Mouse (Mus musculus) heart, embryonic 13.5 days (tissue): Measurements from ENCODE around the gene Fis1. TPM values are rescaled to one million over a fixed set of nuclear protein-coding genes. Genes with fewer than 3 reads are reported as not detected.
A peak's percentile ranks its signal among the peaks of the same experiment; 100 is the strongest.

Experiments
- ATAC-seq: fragments of 200-750 bp; cut with Nextera tagmentation; 2 replicates; pipeline ENCODE4 v1.8.0; 2017; ENCODE audit warnings: moderate TSS enrichment; ENCODE audit not compliant: insufficient number of reproducible peaks, low FRiP score, low TSS enrichment; ENCODE audit errors: extremely low read depth
- H3K27ac ChIP-seq: fragments of 300-500 bp; sonication (generic); replicated peaks from 2 replicates; pipeline ENCODE4 v1.5.1; 2015; ENCODE audit warnings: moderate library complexity, mild to moderate bottlenecking, inconsistent platforms
- H3K27me3 ChIP-seq: fragments of 300-500 bp; sonication (generic); replicated peaks from 2 replicates; pipeline ENCODE4 v1.6.1; 2015; ENCODE audit warnings: mild to moderate bottlenecking, inconsistent platforms
- H3K36me3 ChIP-seq: fragments of 300-500 bp; sonication (generic); 2 replicates; pipeline ENCODE4 v1.6.1; 2015; ENCODE audit warnings: mild to moderate bottlenecking, inconsistent platforms
- H3K4me1 ChIP-seq: fragments of 300-500 bp; sonication (generic); 2 replicates; pipeline ENCODE4 v1.6.1; 2015; ENCODE audit warnings: inconsistent platforms
- H3K4me2 ChIP-seq: fragments of 300-500 bp; sonication (generic); 2 replicates; pipeline ENCODE4 v1.6.1; 2015; ENCODE audit warnings: inconsistent platforms, mild to moderate bottlenecking, moderate library complexity
- H3K4me3 ChIP-seq: fragments of 300-500 bp; sonication (generic); 2 replicates; pipeline ENCODE4 v1.5.1; 2015; ENCODE audit warnings: moderate library complexity, mild to moderate bottlenecking, inconsistent platforms
- H3K9ac ChIP-seq: fragments of 300-500 bp; sonication (generic); 2 replicates; pipeline ENCODE4 v1.6.1; 2015; ENCODE audit warnings: inconsistent platforms, mild to moderate bottlenecking, moderate library complexity
- H3K9me3 ChIP-seq: fragments of 300-500 bp; sonication (generic); 2 replicates; pipeline ENCODE4 v1.6.1; 2016; ENCODE audit warnings: inconsistent platforms
- WGBS: fragments of 180-500 bp; shearing (Covaris S2); methylation state at CpG from one replicate; pipeline ENCODE4 v1.1.7; 2015; ENCODE audit warnings: mixed read lengths; 5-methylcytosine and 5-hydroxymethylcytosine counted together
- microRNA counts: library from miRNA; unstranded; fragments of <30 nt; microRNA quantifications from one replicate; lab custom pipeline; 2016
- microRNA-seq: library from miRNA; unstranded; fragments of <30 nt; microRNA quantifications from one replicate; pipeline ENCODE4, GENCODE M21; 2016
- polyA plus RNA-seq: library from polyadenylated mRNA; unstranded; fragments of >200 nt; fragmentation: Nextera tagmentation; extraction: Ambion mirVana; gene quantifications from 2 replicates; pipeline ENCODE4 v1.2.1, GENCODE M21; 2015

Gene Fis1
- polyA plus RNA-seq, 1 experiment from 2014 or later: 252 TPM

DNA sequence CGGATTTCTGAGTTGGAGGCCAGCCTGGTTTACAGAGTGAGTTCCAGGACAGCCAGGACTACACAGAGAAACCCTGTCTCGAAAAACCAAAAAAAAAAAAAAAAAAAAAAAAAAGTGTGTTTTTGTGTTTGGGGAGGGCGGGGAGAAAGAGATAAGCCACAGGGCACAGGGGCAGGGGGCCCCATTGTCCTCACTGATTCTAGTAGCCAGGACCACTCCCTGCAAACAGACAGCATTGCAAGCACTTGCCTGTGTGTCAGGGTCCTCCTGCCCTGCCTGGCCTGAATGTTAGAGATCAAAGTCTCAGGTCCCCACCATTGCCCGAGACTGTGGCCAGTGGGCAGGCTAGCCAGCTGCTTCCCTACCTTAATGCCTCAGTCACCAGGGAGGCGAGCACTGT is 46.4 kb downstream of the Fis1 start:
- 56% methylated on average over 5 of the region's 5 CpGs for WGBS
- H3K27ac ChIP-seq: no peak overlapping the region
- no peak for ATAC-seq
- H3K4me1 ChIP-seq: peaks cover 6% of the 10 kb centered on the region
- no peak overlapping the region for H3K4me2 ChIP-seq
- no peaks in the 10 kb centered on the region for H3K9me3 ChIP-seq
- H3K9ac ChIP-seq: no peak overlapping the region
- no peaks in the 10 kb centered on the region for H3K27me3 ChIP-seq
- H3K4me3 ChIP-seq: no peak overlapping the region
- peaks cover 21% of the 10 kb centered on the region for H3K36me3 ChIP-seq

- Histone ChIP-seq H3K9ac (no peak overlapping the region), H3K4me1 (peaks cover 6% of the 10 kb centered on the region), H3K4me3 (no peak overlapping the region), H3K27me3 (no peaks in the 10 kb centered on the region), H3K4me2 (no peak overlapping the region), H3K9me3 (no peaks in the 10 kb centered on the region), H3K36me3 (peaks cover 10% of the 10 kb centered on the region), H3K27ac (no peak overlapping the region)
- WGBS: 76% methylated on average over 2 of the region's 2 CpGs
- no peak for ATAC-seq
These were observed 47.5 kb downstream of the Fis1 start for GRCm38 (mm10) chr5:137000612-137001011.

DNA sequence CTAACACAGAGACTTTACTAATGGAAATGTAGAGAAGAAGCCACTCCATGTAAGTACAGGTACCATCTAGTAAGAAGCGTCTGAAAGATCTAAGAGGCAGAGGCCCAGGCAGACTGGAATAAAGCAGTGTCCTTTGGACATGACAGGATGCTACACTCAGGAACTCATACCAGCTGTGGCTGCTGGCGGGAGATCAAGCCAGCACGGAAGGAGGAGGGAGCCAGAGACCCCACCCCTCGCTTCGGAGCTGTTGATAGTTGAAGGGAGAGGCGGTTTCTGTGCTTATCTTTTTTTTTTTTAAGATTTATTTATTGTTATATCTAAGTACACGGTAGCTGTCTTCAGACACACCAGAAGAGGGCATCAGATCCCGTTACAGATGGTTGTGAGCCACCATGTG is 54.2 kb downstream of the Fis1 start:
- no peaks in the 10 kb centered on the region for H3K9me3 ChIP-seq
- H3K27me3 ChIP-seq: peaks cover 6% of the 10 kb centered on the region; the same call in 1 of the 2 replicates
- WGBS: 39% methylated on average over 8 of the region's 8 CpGs
- ATAC-seq: no peak
- no peak overlapping the region for H3K9ac ChIP-seq
- H3K4me1 ChIP-seq: 0 out of 2 replicates have a peak, but pooled peaks cover 4% of the 10 kb centered on the region
- no peak overlapping the region for H3K27ac ChIP-seq
- no peak overlapping the region for H3K4me2 ChIP-seq
- H3K36me3 ChIP-seq: no peaks in the 10 kb centered on the region
- no peak overlapping the region for H3K4me3 ChIP-seq

DNA sequence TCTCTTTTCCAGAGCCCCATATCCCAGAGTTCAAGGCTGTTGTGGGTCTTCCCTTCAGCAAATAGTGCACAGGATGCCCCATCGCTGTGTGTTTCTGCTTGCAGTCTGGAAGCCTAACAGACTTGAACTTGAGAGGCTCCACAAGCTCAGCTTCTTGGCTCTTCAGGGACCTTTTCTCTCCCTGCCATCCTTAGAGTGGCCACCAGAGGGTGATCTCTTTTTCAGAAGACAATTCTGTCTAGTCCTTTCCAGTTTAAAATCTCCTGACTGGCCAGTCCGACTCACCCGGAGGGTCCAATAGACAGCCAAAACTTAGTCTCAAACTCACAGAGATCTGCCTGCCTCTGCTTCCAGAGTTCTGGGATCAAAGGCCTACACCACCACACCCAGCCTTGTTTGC is 56.9 kb downstream of the Fis1 start:
- H3K4me1 ChIP-seq: 0 out of 2 replicates have a peak, but pooled peaks cover 4% of the 10 kb centered on the region
- WGBS: 34% methylated on average over 3 of the region's 3 CpGs
- H3K27me3 ChIP-seq: peaks cover 6% of the 10 kb centered on the region; the same call in 1 of the 2 replicates
- peaks cover 4% of the 10 kb centered on the region for H3K9me3 ChIP-seq
- H3K9ac ChIP-seq: no peak overlapping the region
- no peak overlapping the region for H3K27ac ChIP-seq
- no peak overlapping the region for H3K4me3 ChIP-seq
- no peak overlapping the region for H3K4me2 ChIP-seq
- no peak for ATAC-seq
- no peaks in the 10 kb centered on the region for H3K36me3 ChIP-seq

- Histone ChIP-seq H3K9me3 (peaks cover 4% of the 10 kb centered on the region), H3K9ac (no peak overlapping the region), H3K36me3 (no peaks in the 10 kb centered on the region), H3K27me3 (peaks cover 6% of the 10 kb centered on the region; the same call in 1 of the 2 replicates), H3K4me2 (no peak overlapping the region), H3K4me1 (no peaks in the 10 kb centered on the region), H3K4me3 (no peak overlapping the region), H3K27ac (no peak overlapping the region)
- no peak for ATAC-seq
- WGBS: 70% methylated on average over 15 of the region's 15 CpGs
These were observed 59.4 kb downstream of the Fis1 start for GRCm38 (mm10) chr5:137012401-137012950.

MicroRNAs within 50 kb of the gene (microRNA counts, 519-probe panel; counts per million panel counts)
- 209 counts per million, percentile 61 among the panel's probes with 10 or more counts for microRNA mmu-miR-702 (lab: Ali Mortazavi, UCI)

Small RNAs within 50 kb of the gene (microRNA-seq; reads per million reads assigned to microRNA genes)
- gene Mir702: 30.0 reads per million, percentile 39 among the genes with 10 or more reads in this experiment

Other genes starting within 250 kb of the Fis1 start
- gene Col26a1, start 70.1 kb upstream of the Fis1 start, polyA plus RNA-seq: 20.2 and 21.8 TPM in 2 replicates
- 32.7 and 38.7 TPM in 2 replicates for gene Ift22, start 45.1 kb upstream of the Fis1 start, polyA plus RNA-seq
- 3.8 and 4.3 TPM in 2 replicates for gene Cldn15, start 13.3 kb downstream of the Fis1 start, polyA plus RNA-seq
- gene Plod3, start 33.7 kb downstream of the Fis1 start, polyA plus RNA-seq: 43.2 and 45.6 TPM in 2 replicates
- 79.8 and 81.9 TPM in 2 replicates for gene Znhit1, start 34.7 kb downstream of the Fis1 start, polyA plus RNA-seq
- gene Vgf, start 73.1 kb downstream of the Fis1 start, polyA plus RNA-seq: 0.11 and 0.16 TPM in 2 replicates
- 140 and 147 TPM in 2 replicates for gene Ap1s1, start 92.9 kb downstream of the Fis1 start, polyA plus RNA-seq
- 0.74 and 0.92 TPM in 2 replicates for gene Serpine1, start 119.0 kb downstream of the Fis1 start, polyA plus RNA-seq
- gene Trim56, start 162.9 kb downstream of the Fis1 start, polyA plus RNA-seq: 4.9 and 6.9 TPM in 2 replicates
- gene Muc3, start 196.0 kb downstream of the Fis1 start, polyA plus RNA-seq: 0.11 TPM in 1 of 2 replicates, not detected in the other